Mouse (Mus musculus) CH12.LX (cell line): ENCODE data around the gene Stab1. TPM values are rescaled to one million over a fixed set of nuclear protein-coding genes. Genes with fewer than 3 reads are reported as not detected.

ENCODE experiments used
- DNase-seq: peaks from one replicate; pipeline ENCODE4 v3.0.0-alpha.2; 2013; ENCODE audit errors: extremely low read depth
- H3K27ac ChIP-seq: 2 replicates; pipeline ENCODE4 v1.5.1; 2012; ENCODE audit warnings: low read depth, mild to moderate bottlenecking, control low read depth, moderate library complexity; ENCODE audit not compliant: insufficient read depth
- H3K27me3 ChIP-seq: replicated peaks from 2 replicates; pipeline ENCODE3; 2012; ENCODE audit warnings: inconsistent platforms
- H3K36me3 ChIP-seq, 2 experiments: replicated peaks in 1 of 2; 2 replicates each; pipeline versions ENCODE3 to v1.6.1; 2012; ENCODE audit warnings: inconsistent platforms in 1 of 2, low read length in 1 of 2, mild to moderate bottlenecking in 1 of 2, mixed read lengths in 1 of 2, moderate library complexity in 1 of 2; ENCODE audit not compliant: control insufficient read depth in 1 of 2, insufficient read depth in 1 of 2
- H3K4me1 ChIP-seq, 2 experiments: 2 replicates each; pipeline ENCODE4 v1.6.1; 2012; ENCODE audit warnings: inconsistent platforms in 1 of 2, moderate library complexity in 1 of 2; ENCODE audit not compliant: insufficient read depth in 2 of 2, control insufficient read depth in 1 of 2
- H3K4me2 ChIP-seq: 2 replicates; pipeline ENCODE4 v1.6.1; 2012; ENCODE audit warnings: low read depth, mild to moderate bottlenecking, control low read depth; ENCODE audit not compliant: poor library complexity, insufficient read depth, severe bottlenecking
- H3K4me3 ChIP-seq, 3 experiments: fragments of 150-350 bp in 1 of 3; sonication (generic) in 1 of 3; replicated peaks in 1 of 3; 2 replicates each; pipeline versions ENCODE3 to v1.5.1; 2011 to 2012; ENCODE audit warnings: low read depth in 2 of 3, low read length in 2 of 3, mild to moderate bottlenecking in 2 of 3, moderate library complexity in 2 of 3, control low read depth in 1 of 3, improper control_type of control experiment in 1 of 3, inconsistent platforms in 1 of 3, mixed read lengths in 1 of 3; ENCODE audit not compliant: poor library complexity in 1 of 3
- H3K79me2 ChIP-seq: replicated peaks from 2 replicates; pipeline ENCODE4 v1.6.1; 2012; ENCODE audit warnings: mild to moderate bottlenecking, moderate library complexity; ENCODE audit not compliant: control insufficient read depth, poor library complexity, insufficient read depth, severe bottlenecking; ENCODE audit errors: extremely low read depth
- H3K9ac ChIP-seq: 2 replicates; pipeline ENCODE4 v1.6.1; 2012; ENCODE audit warnings: low read depth, mild to moderate bottlenecking, control low read depth, moderate library complexity; ENCODE audit not compliant: insufficient read depth
- H3K9me3 ChIP-seq: replicated peaks from 2 replicates; pipeline ENCODE3; 2012; ENCODE audit warnings: low read length, inconsistent platforms, mixed read lengths
- BHLHE40 ChIP-seq: IDR thresholded peaks from 2 replicates; pipeline ENCODE4 v1.6.1; 2011; ENCODE audit warnings: mild to moderate bottlenecking, low read depth, low read length, improper control_type of control experiment
- CHD1 ChIP-seq: IDR thresholded peaks from 2 replicates; pipeline ENCODE4 v1.6.1; 2012; ENCODE audit warnings: low read depth, low read length, improper control_type of control experiment, inconsistent platforms
- CTCF ChIP-seq, 2 experiments: IDR thresholded peaks in 1 of 2; conservative IDR thresholded peaks in 1 of 2; 2 replicates each; pipeline ENCODE4 v1.5.1; 2011 to 2012; ENCODE audit warnings: low read depth in 2 of 2, low read length in 2 of 2, improper control_type of control experiment in 1 of 2, inconsistent platforms in 1 of 2, mild to moderate bottlenecking in 1 of 2, moderate library complexity in 1 of 2
- E2F4 ChIP-seq: IDR thresholded peaks from 2 replicates; pipeline ENCODE4 v1.6.1; 2011; ENCODE audit warnings: low read depth, low read length, improper control_type of control experiment; ENCODE audit not compliant: insufficient replicate concordance
- ELF1 ChIP-seq: IDR thresholded peaks from 2 replicates; pipeline ENCODE4 v1.6.1; 2014; ENCODE audit warnings: low read depth, mild to moderate bottlenecking, inconsistent platforms, low read length, improper control_type of control experiment
- EP300 ChIP-seq: IDR thresholded peaks from 2 replicates; pipeline ENCODE4 v1.6.1; 2011; ENCODE audit warnings: low read length, improper control_type of control experiment
- ETS1 ChIP-seq: conservative IDR thresholded peaks from 2 replicates; pipeline ENCODE4 v1.6.1; 2012; ENCODE audit warnings: low read depth, mild to moderate bottlenecking, inconsistent platforms, low read length, improper control_type of control experiment, moderate library complexity
- GABPA ChIP-seq: IDR thresholded peaks from 2 replicates; pipeline ENCODE4 v1.6.1; 2012; ENCODE audit warnings: low read depth, low read length, improper control_type of control experiment, inconsistent platforms; ENCODE audit not compliant: insufficient replicate concordance
- IRF4 ChIP-seq: IDR thresholded peaks from 2 replicates; pipeline ENCODE4 v1.6.1; 2014; ENCODE audit warnings: low read depth, mild to moderate bottlenecking, inconsistent platforms, low read length, improper control_type of control experiment
- JUN ChIP-seq: IDR thresholded peaks from 2 replicates; pipeline ENCODE4 v1.6.1; 2011; ENCODE audit warnings: low read depth, mild to moderate bottlenecking, low read length, improper control_type of control experiment, moderate library complexity; ENCODE audit not compliant: insufficient read depth
- JUND ChIP-seq: conservative IDR thresholded peaks from 2 replicates; pipeline ENCODE4 v1.6.1; 2011; ENCODE audit warnings: low read depth, low read length, improper control_type of control experiment
- KAT2A ChIP-seq: IDR thresholded peaks from 2 replicates; pipeline ENCODE4 v1.6.1; 2012; ENCODE audit warnings: low read length, improper control_type of control experiment, inconsistent platforms; ENCODE audit not compliant: insufficient replicate concordance
- MAFK ChIP-seq: IDR thresholded peaks from 2 replicates; pipeline ENCODE4 v1.6.1; 2011; ENCODE audit warnings: low read length, improper control_type of control experiment; ENCODE audit not compliant: insufficient replicate concordance
- MAX ChIP-seq: IDR thresholded peaks from 2 replicates; pipeline ENCODE4 v1.6.1; 2011; ENCODE audit warnings: low read length, improper control_type of control experiment
- MAZ ChIP-seq: IDR thresholded peaks from 2 replicates; pipeline ENCODE4 v1.6.1; 2012; ENCODE audit warnings: low read depth, mild to moderate bottlenecking, inconsistent platforms, low read length, improper control_type of control experiment, moderate library complexity
- MEF2A ChIP-seq: IDR thresholded peaks from 2 replicates; pipeline ENCODE4 v1.6.1; 2014; ENCODE audit warnings: low read depth, mild to moderate bottlenecking, inconsistent platforms, low read length, improper control_type of control experiment, borderline replicate concordance
- MXI1 ChIP-seq: IDR thresholded peaks from 2 replicates; pipeline ENCODE4 v1.6.1; 2011; ENCODE audit warnings: mild to moderate bottlenecking, low read depth, low read length, improper control_type of control experiment
- MYC ChIP-seq: IDR thresholded peaks from 2 replicates; pipeline ENCODE4 v1.6.1; 2011; ENCODE audit warnings: low read depth, mild to moderate bottlenecking, improper control_type of control experiment, low read length
- NELFE ChIP-seq: IDR thresholded peaks from 2 replicates; pipeline ENCODE4 v1.6.1; 2011; ENCODE audit warnings: low read depth, low read length, improper control_type of control experiment
- NRF1 ChIP-seq: IDR thresholded peaks from 2 replicates; pipeline ENCODE4 v1.6.1; 2014; ENCODE audit warnings: low read depth, mild to moderate bottlenecking, inconsistent platforms, low read length, improper control_type of control experiment, moderate library complexity
- POLR2A ChIP-seq: IDR thresholded peaks from 2 replicates; pipeline ENCODE4 v1.6.1; 2011; ENCODE audit warnings: low read depth, mild to moderate bottlenecking, improper control_type of control experiment, low read length
- POLR2AphosphoS2 ChIP-seq: IDR thresholded peaks from 2 replicates; pipeline ENCODE4 v1.6.1; 2011; ENCODE audit warnings: low read depth, low read length, improper control_type of control experiment
- RAD21 ChIP-seq: IDR thresholded peaks from 2 replicates; pipeline ENCODE4 v1.6.1; 2011; ENCODE audit warnings: low read depth, mild to moderate bottlenecking, low read length, improper control_type of control experiment, moderate library complexity
- RCOR1 ChIP-seq: conservative IDR thresholded peaks from 2 replicates; pipeline ENCODE4 v1.6.1; 2012; ENCODE audit warnings: low read depth, mild to moderate bottlenecking, inconsistent platforms, low read length, improper control_type of control experiment
- TBP ChIP-seq: conservative IDR thresholded peaks from 2 replicates; pipeline ENCODE4 v1.6.1; 2011; ENCODE audit warnings: low read depth, low read length, improper control_type of control experiment
- UBTF ChIP-seq: IDR thresholded peaks from 2 replicates; pipeline ENCODE4 v1.6.1; 2012; ENCODE audit warnings: low read depth, mild to moderate bottlenecking, inconsistent platforms, low read length, improper control_type of control experiment, moderate library complexity
- USF1 ChIP-seq: IDR thresholded peaks from 2 replicates; pipeline ENCODE4 v1.6.1; 2014; ENCODE audit warnings: low read depth, mild to moderate bottlenecking, inconsistent platforms, low read length, improper control_type of control experiment
- ZC3H11A ChIP-seq: IDR thresholded peaks from 2 replicates; pipeline ENCODE4 v1.6.1; 2012; ENCODE audit warnings: low read depth, mild to moderate bottlenecking, inconsistent platforms, low read length, improper control_type of control experiment
- ZMIZ1 ChIP-seq: IDR thresholded peaks from 2 replicates; pipeline ENCODE4 v1.6.1; 2012; ENCODE audit warnings: low read depth, mild to moderate bottlenecking, inconsistent platforms, low read length, improper control_type of control experiment
- ZNF384 ChIP-seq: IDR thresholded peaks from 2 replicates; pipeline ENCODE4 v1.6.1; 2012; ENCODE audit warnings: low read depth, low read length, improper control_type of control experiment, inconsistent platforms
- dilution Hi-C: fragments of 300-500 bp; cut with MboI; formaldehyde crosslinking; loops from 2 replicates; pipeline ENCODE4 v1.14.3; 2020; ENCODE audit warnings: low sequenced_read_pairs; ENCODE audit not compliant: extremely low pct_unique_long_range_greater_than_20kb, extremely low pct_ligation_motif_present
- in situ Hi-C: fragments of 300-500 bp; cut with MboI; formaldehyde crosslinking; loops from 3 replicates; pipeline ENCODE4 v1.14.3; 2019; ENCODE audit warnings: low sequenced_read_pairs, low pct_ligation_motif_present, low pct_unique_long_range_greater_than_20kb, mixed read lengths
- polyA plus RNA-seq: library from polyadenylated mRNA; unstranded; fragments of >175 nt; gene quantifications from 2 replicates; pipeline ENCODE4 v1.2.1, GENCODE M21; 2012; ENCODE audit warnings: low read depth; ENCODE audit not compliant: insufficient read length
- total RNA-seq, 2 experiments: library from RNA; depleted of rRNA; stranded (reverse); fragments of 300-350 nt in 1 of 2; fragments of >200 nt in 1 of 2; gene quantifications; 2 replicates each; pipeline ENCODE4 v1.2.3; 2012 to 2014

The Stab1 gene
- total and polyA plus RNA-seq, 3 experiments: 3.9 to 11.2 (median 5.8) TPM

GRCm38 (mm10) chr14:31199599-31199998 lies 31.2 kb upstream of the Stab1 start:
- dilution Hi-C loops: no loop called here
- H3K27ac ChIP-seq: no peak overlapping the region
- peaks cover 48 to 89% of the 10 kb centered on the region in 2 experiments for H3K36me3 ChIP-seq

DNA sequence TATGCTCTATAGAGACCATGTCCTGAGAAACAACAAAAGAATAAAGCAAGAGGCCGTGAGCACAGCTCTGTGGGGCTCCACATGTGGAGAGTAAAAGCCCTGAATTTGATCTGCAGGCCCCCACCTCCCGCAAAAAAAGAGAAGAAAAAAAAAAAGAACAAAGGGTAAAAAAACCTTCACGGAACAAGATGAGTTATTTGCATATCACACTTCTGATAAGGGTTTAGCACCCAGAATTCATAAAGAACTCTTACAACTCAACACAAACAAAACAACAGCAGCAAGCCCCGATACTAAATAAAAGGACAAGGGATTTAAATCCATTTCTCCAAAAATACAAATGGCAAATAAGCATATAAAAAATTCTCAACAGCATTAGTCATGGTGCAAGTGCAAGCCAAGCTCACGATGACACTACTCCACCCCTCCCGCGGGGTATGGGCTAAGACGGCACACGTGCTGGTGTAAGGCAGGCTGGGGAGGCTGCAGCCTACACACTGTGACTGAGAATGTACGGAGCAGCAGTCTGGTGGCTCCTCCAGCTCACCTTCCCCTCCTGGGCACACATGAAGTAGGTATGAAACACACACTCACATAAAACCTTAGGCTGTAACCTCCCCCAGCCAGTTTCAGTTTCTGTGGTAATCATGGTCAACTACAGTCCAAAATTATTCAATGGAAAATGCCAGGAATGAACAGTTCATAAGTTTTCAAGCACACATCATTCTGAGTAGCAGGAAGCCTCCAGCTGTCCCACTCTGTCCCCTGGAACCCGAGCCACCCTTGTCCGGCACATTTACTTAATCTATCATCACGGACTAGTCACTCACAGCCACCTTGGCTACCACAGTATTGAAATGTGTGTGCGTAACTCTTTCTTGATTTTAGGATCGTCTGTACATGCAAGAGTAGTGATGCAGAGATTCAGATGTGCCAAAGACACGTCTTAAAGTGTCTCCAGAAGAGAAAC lies 29.4 kb upstream of the Stab1 start:
- Histone ChIP-seq H3K4me2 (peak overlapping the region; percentile 82), H3K4me1 (peaks cover 4 to 27% of the 10 kb centered on the region in 2 experiments; a peak in 3 of 4 replicates), H3K9me3 (no peaks in the 10 kb centered on the region), H3K27me3 (no peaks in the 10 kb centered on the region), H3K79me2 (peaks cover 16% of the 10 kb centered on the region), H3K9ac (no peak overlapping the region), H3K36me3 (peaks cover 43 to 88% of the 10 kb centered on the region in 2 experiments), H3K4me3 (peak overlapping the region in 1 of 3 experiments; percentile 10), H3K27ac (peak overlapping the region; percentile 48)
- in situ Hi-C loops (no loop called here), dilution Hi-C loops (no loop called here)
- peak; percentile 59 for DNase-seq
- TF ChIP-seq JUND: no peak
- TF ChIP-seq E2F4: no peak
- TF ChIP-seq GABPA: no peak
- TF ChIP-seq CTCF (conservative IDR thresholded peaks at IDR 0.05 in 1 of 2, IDR thresholded peaks at IDR 0.05 in 1 of 2; ENCODE audit: low read depth in 2 of 2, low read length in 2 of 2): no peak
- no peak for TF ChIP-seq MAZ
- TF ChIP-seq JUN: no peak
- TF ChIP-seq POLR2AphosphoS2: no peak
- peak; percentile 80 for TF ChIP-seq ZNF384
- TF ChIP-seq CHD1: no peak
- TF ChIP-seq BHLHE40: peak; percentile 86
- TF ChIP-seq ZC3H11A: no peak
- no peak for TF ChIP-seq NRF1
- TF ChIP-seq MEF2A: no peak
- TF ChIP-seq NELFE: no peak
- TF ChIP-seq IRF4: peak; percentile 64
- TF ChIP-seq ETS1: peak; percentile 24; the same call in 1 of the 2 replicates
- TF ChIP-seq USF1: no peak
- TF ChIP-seq RCOR1: no peak
- no peak for TF ChIP-seq MYC
- TF ChIP-seq POLR2A: peak; percentile 35; the same call in 1 of the 2 replicates
- no peak for TF ChIP-seq UBTF
- no peak for TF ChIP-seq RAD21
- no peak for TF ChIP-seq ZMIZ1
- TF ChIP-seq KAT2A: no peak
- TF ChIP-seq MAFK: no peak
- no peak for TF ChIP-seq EP300

More at GRCm38 (mm10) chr14:31199599-31199998, 31.2 kb upstream of the Stab1 start:
- TF ChIP-seq NRF1 (no peak), MXI1 (no peak), MAX (no peak), ETS1 (no peak), ZNF384 (no peak), MAFK (no peak), USF1 (no peak), ELF1 (no peak), CHD1 (no peak), TBP (no peak), ZMIZ1 (no peak), GABPA (no peak), NELFE (no peak)
- Histone ChIP-seq H3K9me3 (no peaks in the 10 kb centered on the region), H3K4me3 (no peak overlapping the region), H3K27me3 (no peaks in the 10 kb centered on the region), H3K9ac (no peak overlapping the region), H3K79me2 (peaks cover 22% of the 10 kb centered on the region), H3K4me2 (no peak overlapping the region), H3K4me1 (peaks cover 4 to 36% of the 10 kb centered on the region in 2 experiments; a peak in 3 of 4 replicates)
- no peak for DNase-seq
- in situ Hi-C loops: no loop called here
